Mouse (Mus musculus): ENCODE results near the gene Gal3st4. TPM values are rescaled to one million over a fixed set of nuclear protein-coding genes. Genes with fewer than 3 reads are reported as not detected.

Gene Gal3st4
- total and polyA plus RNA-seq, 3 experiments, result 0.23 to 0.30 (median 0.29) TPM

GRCm38 (mm10) chr5:138233778-138234177, 38.9 kb downstream of the Gal3st4 start:
- no peak overlapping the region for H3K9ac ChIP-seq (ENCODE audit: low read depth, low read length)
- no peak overlapping the region for H3K27ac ChIP-seq
- WGBS, result 85% methylated on average over 2 of the region's 2 CpGs
- DNase-seq, result no peak
- H3K4me3 ChIP-seq, result no peak overlapping the region
- no peaks in the 10 kb centered on the region for H3K4me1 ChIP-seq (ENCODE audit: control insufficient read depth, insufficient read depth, low read length)
- H3K27me3 ChIP-seq (ENCODE audit: control insufficient read depth, insufficient read depth, low read length), result no peaks in the 10 kb centered on the region
- no peaks in the 10 kb centered on the region for H3K79me2 ChIP-seq (replicated peaks; ENCODE audit: control insufficient read depth, insufficient read depth, low read length)
- H3K36me3 ChIP-seq (ENCODE audit: control insufficient read depth, insufficient read depth, low read length), result no peaks in the 10 kb centered on the region
- TF ChIP-seq CTCF (IDR thresholded peaks at IDR 0.05) (no peak), POLR2A (IDR thresholded peaks at IDR 0.05; ENCODE audit: insufficient read depth, low read depth, low read length) (no peak), EP300 (IDR thresholded peaks at IDR 0.05; ENCODE audit: insufficient read depth, low read depth, low read length) (no peak)
- intact Hi-C loops (cut with DNase I), result no loop called here

GRCm38 (mm10) chr5:138229511-138229910, 43.1 kb downstream of the Gal3st4 start:
- WGBS, result 83% methylated on average over 3 of the region's 3 CpGs
- intact Hi-C loops (cut with DNase I), result no loop called here
- Histone ChIP-seq H3K36me3 (ENCODE audit: control insufficient read depth, insufficient read depth, low read length) (no peaks in the 10 kb centered on the region), H3K79me2 (replicated peaks; ENCODE audit: control insufficient read depth, insufficient read depth, low read length) (no peaks in the 10 kb centered on the region), H3K4me1 (ENCODE audit: control insufficient read depth, insufficient read depth, low read length) (no peaks in the 10 kb centered on the region), H3K9ac (ENCODE audit: low read depth, low read length) (no peak overlapping the region), H3K27me3 (ENCODE audit: control insufficient read depth, insufficient read depth, low read length) (no peaks in the 10 kb centered on the region), H3K27ac (no peak overlapping the region), H3K4me3 (no peak overlapping the region)
- no peak for TF ChIP-seq POLR2A (IDR thresholded peaks at IDR 0.05; ENCODE audit: insufficient read depth, low read depth, low read length)
- no peak for TF ChIP-seq EP300 (IDR thresholded peaks at IDR 0.05; ENCODE audit: insufficient read depth, low read depth, low read length)
- no peak for TF ChIP-seq CTCF (IDR thresholded peaks at IDR 0.05)
- DNase-seq, result no peak

GRCm38 (mm10) chr5:138228026-138228425, 44.6 kb downstream of the Gal3st4 start:
- intact Hi-C loops (cut with DNase I), result no loop called here
- Histone ChIP-seq H3K27ac (no peak overlapping the region), H3K79me2 (replicated peaks; ENCODE audit: control insufficient read depth, insufficient read depth, low read length) (no peaks in the 10 kb centered on the region), H3K36me3 (ENCODE audit: control insufficient read depth, insufficient read depth, low read length) (no peaks in the 10 kb centered on the region), H3K4me3 (no peak overlapping the region), H3K4me1 (ENCODE audit: control insufficient read depth, insufficient read depth, low read length) (no peaks in the 10 kb centered on the region), H3K27me3 (ENCODE audit: control insufficient read depth, insufficient read depth, low read length) (no peaks in the 10 kb centered on the region), H3K9ac (ENCODE audit: low read depth, low read length) (no peak overlapping the region)
- TF ChIP-seq POLR2A (IDR thresholded peaks at IDR 0.05; ENCODE audit: insufficient read depth, low read depth, low read length) (no peak), CTCF (IDR thresholded peaks at IDR 0.05) (peak; percentile 59)
- peak in 1 of 2 experiments; percentile 21 for DNase-seq
- 49% methylated on average over 3 of the region's 3 CpGs for WGBS

GRCm38 (mm10) chr5:138227367-138227766, 45.3 kb downstream of the Gal3st4 start:
- no peaks in the 10 kb centered on the region for H3K27me3 ChIP-seq (ENCODE audit: control insufficient read depth, insufficient read depth, low read length)
- H3K4me3 ChIP-seq, result no peak overlapping the region
- no peak overlapping the region for H3K27ac ChIP-seq
- H3K36me3 ChIP-seq (ENCODE audit: control insufficient read depth, insufficient read depth, low read length), result no peaks in the 10 kb centered on the region
- no peak overlapping the region for H3K9ac ChIP-seq (ENCODE audit: low read depth, low read length)
- no peaks in the 10 kb centered on the region for H3K79me2 ChIP-seq (replicated peaks; ENCODE audit: control insufficient read depth, insufficient read depth, low read length)
- intact Hi-C loops (cut with DNase I), result no loop called here
- H3K4me1 ChIP-seq (ENCODE audit: control insufficient read depth, insufficient read depth, low read length), result no peaks in the 10 kb centered on the region
- no peak for TF ChIP-seq POLR2A (IDR thresholded peaks at IDR 0.05; ENCODE audit: insufficient read depth, low read depth, low read length)
- TF ChIP-seq EP300 (IDR thresholded peaks at IDR 0.05; ENCODE audit: insufficient read depth, low read depth, low read length), result no peak
- TF ChIP-seq CTCF (IDR thresholded peaks at IDR 0.05), result no peak
- DNase-seq, result no peak
- 35% methylated on average over 2 of the region's 2 CpGs for WGBS

- DNase-seq, result no peak
- no peaks in the 10 kb centered on the region for H3K27me3 ChIP-seq (ENCODE audit: control insufficient read depth, insufficient read depth, low read length)
- H3K79me2 ChIP-seq (replicated peaks; ENCODE audit: control insufficient read depth, insufficient read depth, low read length), result no peaks in the 10 kb centered on the region
- intact Hi-C loops (cut with DNase I), result no loop called here
- H3K36me3 ChIP-seq (ENCODE audit: control insufficient read depth, insufficient read depth, low read length), result no peaks in the 10 kb centered on the region
- H3K4me3 ChIP-seq, result no peak overlapping the region
- 69% methylated on average over 4 of the region's 4 CpGs for WGBS
- no peak for TF ChIP-seq POLR2A (IDR thresholded peaks at IDR 0.05; ENCODE audit: insufficient read depth, low read depth, low read length)
- no peak for TF ChIP-seq EP300 (IDR thresholded peaks at IDR 0.05; ENCODE audit: insufficient read depth, low read depth, low read length)
- no peak for TF ChIP-seq CTCF (IDR thresholded peaks at IDR 0.05)
- no peak overlapping the region for H3K9ac ChIP-seq (ENCODE audit: low read depth, low read length)
- H3K27ac ChIP-seq, result no peak overlapping the region
- H3K4me1 ChIP-seq (ENCODE audit: control insufficient read depth, insufficient read depth, low read length), result no peaks in the 10 kb centered on the region
These were observed 46.1 kb downstream of the Gal3st4 start for GRCm38 (mm10) chr5:138226491-138226890.

- DNase-seq, result no peak
- H3K27me3 ChIP-seq (ENCODE audit: control insufficient read depth, insufficient read depth, low read length), result no peaks in the 10 kb centered on the region
- no peak within 1 kb of the TSS for H3K9ac ChIP-seq (ENCODE audit: low read depth, low read length)
- H3K79me2 ChIP-seq (replicated peaks; ENCODE audit: control insufficient read depth, insufficient read depth, low read length), result no peaks in the 10 kb centered on the region
- 49% methylated on average over 2 of the region's 2 CpGs for WGBS
- no peaks in the 10 kb centered on the region for H3K36me3 ChIP-seq (ENCODE audit: control insufficient read depth, insufficient read depth, low read length)
- no peaks in the 10 kb centered on the region for H3K4me1 ChIP-seq (ENCODE audit: control insufficient read depth, insufficient read depth, low read length)
- intact Hi-C loops (cut with DNase I), result no loop called here
- no peak within 1 kb of the TSS for H3K4me3 ChIP-seq
- no peak for TF ChIP-seq CTCF (IDR thresholded peaks at IDR 0.05)
- H3K27ac ChIP-seq, result no peak within 1 kb of the TSS
These were observed 46.9 kb downstream of the Gal3st4 start, which contains the start of gene Nxpe5 for GRCm38 (mm10) chr5:138225700-138226099. TSS of gene Nxpe5 (plus strand) at chr5:138225898.
